Mouse (Mus musculus) embryonic facial prominence, embryonic 10.5 days (tissue): Measurements from ENCODE around the gene Plp2. TPM values are rescaled to one million over a fixed set of nuclear protein-coding genes. Genes with fewer than 3 reads are reported as not detected.

Experiments
- DNase-seq: peaks from one replicate; pipeline ENCODE4 v3.0.0-alpha.2; 2017; ENCODE audit warnings: low spot score
- H3K27ac ChIP-seq: fragments of 300-500 bp; sonication (generic); replicated peaks from 2 replicates; pipeline ENCODE4 v1.5.1; 2016; ENCODE audit warnings: mild to moderate bottlenecking
- H3K27me3 ChIP-seq: fragments of 300-500 bp; sonication (generic); replicated peaks from 2 replicates; pipeline ENCODE4 v1.6.1; 2016; ENCODE audit warnings: low read depth, mild to moderate bottlenecking; ENCODE audit not compliant: poor library complexity, severe bottlenecking
- H3K36me3 ChIP-seq: fragments of 300-500 bp; sonication (generic); replicated peaks from 2 replicates; pipeline ENCODE4 v1.6.1; 2016; ENCODE audit warnings: mild to moderate bottlenecking, moderate library complexity
- H3K4me1 ChIP-seq: fragments of 300-500 bp; sonication (generic); 2 replicates; pipeline ENCODE4 v1.6.1; 2016
- H3K4me3 ChIP-seq: fragments of 300-500 bp; sonication (generic); 2 replicates; pipeline ENCODE4 v1.5.1; 2016; ENCODE audit warnings: mild to moderate bottlenecking, moderate library complexity
- H3K9me3 ChIP-seq: fragments of 300-500 bp; sonication (generic); 2 replicates; pipeline ENCODE4 v1.6.1; 2016; ENCODE audit warnings: mild to moderate bottlenecking
- WGBS: fragments of 180-500 bp; shearing (Covaris S2); methylation state at CpG from one replicate; pipeline ENCODE4 v1.1.7; 2016; 5-methylcytosine and 5-hydroxymethylcytosine counted together
- polyA plus RNA-seq: library from polyadenylated mRNA; unstranded; fragments of >200 nt; fragmentation: Nextera tagmentation; extraction: Ambion mirVana; gene quantifications from 2 replicates; pipeline ENCODE4 v1.2.1, GENCODE M21; 2016

Plp2 gene
- polyA plus RNA-seq, 1 experiment from 2014 or later = 49.7 TPM

DNA sequence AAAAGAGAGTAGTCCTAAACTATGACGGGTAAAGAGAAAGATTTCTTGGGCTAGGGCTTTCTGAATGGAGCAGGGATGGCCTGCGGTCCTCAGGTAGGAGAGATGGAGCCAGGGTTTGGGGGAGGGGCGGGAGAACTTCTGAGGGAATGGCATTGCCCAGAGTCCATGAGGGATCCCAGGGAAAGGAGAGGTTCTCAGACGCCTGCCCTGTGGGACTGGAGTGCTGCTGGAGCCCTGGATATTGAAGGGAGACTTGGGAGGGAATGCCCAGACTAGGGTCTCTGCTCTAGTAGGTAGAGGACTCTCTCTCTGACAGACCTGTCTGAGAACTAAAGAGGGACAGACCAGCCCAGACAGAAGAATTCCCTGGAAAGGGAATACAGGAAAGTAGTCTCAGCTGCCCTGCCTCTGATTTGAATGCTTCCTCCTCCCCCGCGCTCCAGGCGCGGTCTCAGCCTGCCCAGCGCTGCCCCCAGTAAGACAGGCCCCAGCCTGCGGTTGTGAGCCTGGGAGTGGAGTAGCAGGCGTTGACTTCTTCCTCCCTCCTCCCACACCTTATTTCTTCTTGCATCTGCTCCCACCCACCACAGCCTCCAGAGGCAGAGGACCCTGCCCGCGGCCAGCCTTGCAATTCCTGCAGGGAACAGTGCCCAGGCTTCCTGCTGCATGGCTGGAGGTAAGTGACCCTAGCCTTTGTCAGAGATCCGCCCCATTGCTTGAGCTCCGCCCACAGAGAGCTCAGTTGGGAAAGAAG lies 13.0 kb downstream of the Plp2 start:
- Histone ChIP-seq H3K4me3 (peak overlapping the region; percentile 60), H3K36me3 (no peaks in the 10 kb centered on the region), H3K4me1 (peaks cover 21% of the 10 kb centered on the region), H3K27me3 (no peaks in the 10 kb centered on the region), H3K27ac (peak overlapping the region; percentile 77), H3K9me3 (peaks cover 4% of the 10 kb centered on the region; the same call in 1 of the 2 replicates)
- WGBS = 19% methylated on average over 15 of the region's 15 CpGs
- peak; percentile 42 for DNase-seq

DNA sequence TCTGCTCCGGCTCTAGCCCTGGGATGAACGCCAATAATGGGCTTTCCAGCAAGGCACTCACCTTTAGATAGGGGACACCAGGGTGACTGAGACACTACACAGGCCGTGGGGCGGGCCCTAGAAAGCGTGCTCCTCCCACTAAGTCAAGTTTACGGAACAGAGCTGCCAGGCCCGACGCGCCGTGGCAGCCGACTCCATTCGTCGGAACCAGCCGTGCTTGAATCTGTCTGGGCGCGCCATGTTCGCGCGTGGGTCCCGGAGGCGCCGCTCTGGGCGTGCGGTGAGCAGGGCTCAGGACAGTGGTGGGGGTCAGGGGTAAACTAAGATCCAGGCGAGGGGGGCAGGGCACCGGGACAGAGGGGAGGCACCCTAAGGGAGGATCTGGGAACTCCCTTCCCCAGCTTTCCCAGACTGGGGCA lies 14.0 kb downstream of the Plp2 start, which contains the start of gene Prickle3:
TSS of gene Prickle3 (plus strand) at position 40 of the 419 bp plus-strand sequence.
- peak within 1 kb of the TSS; percentile 60 for H3K4me3 ChIP-seq
- H3K27ac ChIP-seq = peak within 1 kb of the TSS; percentile 77
- peaks cover 21% of the 10 kb centered on the region for H3K4me1 ChIP-seq
- WGBS = 18% methylated on average over 26 of the region's 26 CpGs
- peak; percentile 28 for DNase-seq
- H3K36me3 ChIP-seq = no peaks in the 10 kb centered on the region
- H3K27me3 ChIP-seq = no peaks in the 10 kb centered on the region
- peaks cover 4% of the 10 kb centered on the region; the same call in 1 of the 2 replicates for H3K9me3 ChIP-seq

GRCm38 (mm10) chrX:7648671-7649304 lies 22.4 kb downstream of the Plp2 start:
- H3K9me3 ChIP-seq = no peaks in the 10 kb centered on the region
- H3K4me1 ChIP-seq = no peaks in the 10 kb centered on the region
- no peaks in the 10 kb centered on the region for H3K27me3 ChIP-seq
- DNase-seq = peak; percentile 82
- H3K4me3 ChIP-seq = peak overlapping the region; percentile 61
- 18% methylated on average over 25 of the region's 25 CpGs for WGBS
- H3K36me3 ChIP-seq = no peaks in the 10 kb centered on the region
- H3K27ac ChIP-seq = peak overlapping the region; percentile 89

DNA sequence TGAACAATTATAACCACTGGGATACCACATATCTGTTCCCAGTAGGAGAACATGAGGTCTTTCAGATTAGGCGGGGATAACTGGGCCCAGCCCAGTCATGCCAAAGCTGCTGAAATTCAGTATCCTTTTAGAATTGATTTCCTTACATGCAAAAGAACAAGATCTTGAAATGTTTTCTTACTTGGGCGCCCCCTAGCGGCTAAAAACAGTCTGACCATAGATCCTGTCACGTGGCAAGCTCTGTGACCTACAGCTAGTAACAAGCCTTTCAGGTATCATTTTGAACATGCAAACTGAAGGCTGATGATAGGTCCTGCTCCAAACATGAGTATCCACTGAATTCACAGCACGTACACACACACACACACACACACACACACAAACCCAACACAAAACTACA lies 25.8 kb downstream of the Plp2 start:
- no peaks in the 10 kb centered on the region for H3K4me1 ChIP-seq
- no peaks in the 10 kb centered on the region for H3K9me3 ChIP-seq
- WGBS = 15% methylated on average over 5 of the region's 5 CpGs

DNA sequence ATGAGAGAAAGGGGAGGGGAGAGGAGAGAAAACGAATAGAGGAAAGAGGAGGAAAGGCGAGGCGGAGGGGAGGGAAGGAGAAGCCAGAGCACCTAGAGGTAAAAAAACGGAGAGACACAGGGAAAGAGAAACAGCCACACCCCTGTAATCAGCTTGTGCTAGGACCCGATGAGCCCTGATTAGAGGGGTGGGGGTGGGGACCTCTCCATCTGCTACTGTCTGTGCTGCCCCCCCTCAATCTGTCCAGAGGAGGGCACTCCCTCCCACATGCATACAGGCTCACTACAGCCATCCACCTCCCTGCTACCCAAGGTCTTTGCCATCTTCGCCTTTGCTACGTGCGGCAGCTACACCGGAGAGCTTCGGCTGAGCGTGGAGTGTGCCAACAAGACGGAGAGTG lies 30.4 kb downstream of the Plp2 start:
- Histone ChIP-seq H3K36me3 (no peaks in the 10 kb centered on the region), H3K27me3 (peaks cover 31% of the 10 kb centered on the region), H3K4me3 (no peak overlapping the region), H3K4me1 (0 out of 2 replicates have a peak, but pooled peaks cover 4% of the 10 kb centered on the region), H3K27ac (no peak overlapping the region), H3K9me3 (no peaks in the 10 kb centered on the region)
- DNase-seq = no peak
- 35% methylated on average over 12 of the region's 12 CpGs for WGBS

More for the DNA sequence above, 25.8 kb downstream of the Plp2 start:
- Histone ChIP-seq H3K27ac (no peak overlapping the region), H3K27me3 (peaks cover 13% of the 10 kb centered on the region), H3K36me3 (no peaks in the 10 kb centered on the region), H3K4me3 (no peak overlapping the region)
- peak; percentile 78 for DNase-seq

DNA sequence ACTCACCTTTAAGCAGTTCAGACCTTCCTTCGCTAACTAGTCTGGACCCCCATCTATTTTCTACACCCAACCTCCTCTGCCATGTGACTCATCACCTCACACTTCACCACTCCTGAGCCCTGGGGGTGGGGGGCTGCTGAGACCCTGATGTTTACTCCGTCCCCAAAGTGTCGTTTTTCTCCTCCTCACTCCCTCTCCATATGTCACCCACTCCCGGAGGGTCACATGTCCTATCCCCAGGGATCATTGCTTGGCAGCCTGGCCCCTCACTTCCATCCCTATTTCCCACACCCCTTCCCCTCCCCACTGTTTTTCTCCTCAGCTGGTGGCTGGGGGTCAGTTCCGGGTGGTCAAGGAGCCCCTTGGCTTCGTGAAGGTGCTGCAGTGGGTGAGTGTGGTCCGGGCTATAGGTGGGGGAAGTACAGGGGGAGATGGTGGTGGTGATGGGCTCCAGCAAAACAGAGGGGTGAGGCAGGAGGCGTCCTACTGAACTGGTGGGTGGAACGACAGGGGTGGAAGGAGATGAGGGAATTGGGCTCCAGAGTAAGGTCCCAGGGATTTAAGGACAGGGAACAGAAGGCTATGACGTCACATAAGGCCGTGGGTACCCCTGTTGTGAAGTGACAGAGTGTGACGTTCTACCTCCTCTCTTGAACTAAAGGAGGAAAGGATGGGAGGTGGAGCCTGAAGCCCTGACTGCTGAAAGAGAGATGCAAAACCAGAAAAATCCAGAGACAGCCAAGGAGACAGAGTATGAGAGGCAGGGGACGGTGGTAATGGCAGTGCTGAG lies 31.5 kb downstream of the Plp2 start:
- H3K4me1 ChIP-seq = 0 out of 2 replicates have a peak, but pooled peaks cover 4% of the 10 kb centered on the region
- H3K36me3 ChIP-seq = no peaks in the 10 kb centered on the region
- H3K4me3 ChIP-seq = peak overlapping the region; percentile 54
- no peaks in the 10 kb centered on the region for H3K9me3 ChIP-seq
- no peak for DNase-seq
- H3K27ac ChIP-seq = no peak overlapping the region
- 27% methylated on average over 13 of the region's 13 CpGs for WGBS
- H3K27me3 ChIP-seq = peaks cover 31% of the 10 kb centered on the region

DNA sequence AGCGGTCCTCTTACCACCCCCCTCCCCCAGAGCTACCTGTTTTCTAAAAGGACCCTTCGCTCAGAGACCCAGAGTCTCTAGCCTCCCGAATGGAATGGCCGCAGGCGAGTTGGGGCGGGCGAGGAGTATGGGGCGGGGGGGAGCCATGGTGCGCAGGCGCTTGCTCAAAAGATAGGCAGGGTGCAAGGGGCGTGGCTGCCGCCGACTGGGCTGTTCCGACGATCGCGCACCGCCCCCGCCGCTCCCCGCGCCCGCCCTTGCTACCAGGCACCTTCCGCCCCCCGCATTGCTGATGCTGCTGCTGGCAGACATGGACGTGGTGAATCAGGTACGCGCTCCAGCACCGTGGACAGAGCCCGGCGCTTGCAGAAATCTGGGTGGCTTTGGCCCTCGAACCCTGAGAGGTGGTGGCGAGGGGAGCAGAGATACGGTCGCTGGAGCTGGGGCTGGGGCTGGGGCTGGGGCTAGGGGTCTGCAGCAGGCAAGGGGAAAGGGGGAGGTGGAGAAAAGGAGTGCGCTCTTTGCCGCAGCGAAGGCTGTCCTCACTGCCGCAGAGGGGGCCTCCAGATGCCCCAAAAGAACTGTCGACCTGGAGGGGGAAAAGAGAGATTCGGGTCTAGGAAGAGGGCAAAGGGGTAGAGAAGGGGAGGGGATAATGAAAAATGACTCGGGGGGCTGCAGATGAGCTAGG lies 32.6 kb downstream of the Plp2 start, which contains the start of gene Syp:
TSS of gene Syp (plus strand) at position 71 of the 691 bp plus-strand sequence.
- Histone ChIP-seq H3K27me3 (peaks cover 31% of the 10 kb centered on the region), H3K9me3 (no peaks in the 10 kb centered on the region), H3K4me3 (peak within 1 kb of the TSS; percentile 54), H3K4me1 (0 out of 2 replicates have a peak, but pooled peaks cover 4% of the 10 kb centered on the region), H3K36me3 (no peaks in the 10 kb centered on the region), H3K27ac (peak within 1 kb of the TSS; percentile 51; the same call in 1 of the 2 replicates)
- peak; percentile 92 for DNase-seq
- WGBS = 15% methylated on average over 42 of the region's 42 CpGs

GRCm38 (mm10) chrX:7635101-7635500 lies 36.1 kb downstream of the Plp2 start:
- no peaks in the 10 kb centered on the region for H3K9me3 ChIP-seq
- no peaks in the 10 kb centered on the region for H3K36me3 ChIP-seq
- DNase-seq = no peak
- no peak overlapping the region for H3K4me3 ChIP-seq
- WGBS = 68% methylated on average over 3 of the region's 3 CpGs
- peaks cover 17% of the 10 kb centered on the region for H3K27me3 ChIP-seq
- H3K4me1 ChIP-seq = 0 out of 2 replicates have a peak, but pooled peaks cover 4% of the 10 kb centered on the region
- H3K27ac ChIP-seq = no peak overlapping the region

GRCm38 (mm10) chrX:7632560-7632959 lies 38.6 kb downstream of the Plp2 start:
- H3K9me3 ChIP-seq = no peaks in the 10 kb centered on the region
- WGBS = 92% methylated on average over 6 of the region's 6 CpGs
- no peak overlapping the region for H3K27ac ChIP-seq
- H3K27me3 ChIP-seq = no peaks in the 10 kb centered on the region
- H3K4me1 ChIP-seq = no peaks in the 10 kb centered on the region
- no peak overlapping the region for H3K4me3 ChIP-seq
- no peak for DNase-seq
- H3K36me3 ChIP-seq = no peaks in the 10 kb centered on the region
